Mouse (Mus musculus) stomach, embryonic 15.5 days (tissue): Measurements from ENCODE around the gene Apopt1. TPM values are rescaled to one million over a fixed set of nuclear protein-coding genes. Genes with fewer than 3 reads are reported as not detected.
"Not testable (repeated sequence)": the region's sequence is repeated elsewhere in the genome, so short reads cannot be mapped to it uniquely, and the experiment has no call there.

ENCODE experiments used
- ATAC-seq: fragments of 200-750 bp; cut with Nextera tagmentation; 2 replicates; pipeline ENCODE4 v1.8.0; 2017; ENCODE audit warnings: low read depth, moderate number of reproducible peaks, moderate TSS enrichment; ENCODE audit not compliant: insufficient read depth, low FRiP score
- H3K27ac ChIP-seq: fragments of 300-500 bp; sonication (generic); 2 replicates; pipeline ENCODE4 v1.5.1; 2015; ENCODE audit warnings: mild to moderate bottlenecking, inconsistent platforms
- H3K27me3 ChIP-seq: fragments of 300-500 bp; sonication (generic); replicated peaks from 2 replicates; pipeline ENCODE4 v1.6.1; 2015; ENCODE audit warnings: inconsistent platforms
- H3K36me3 ChIP-seq: fragments of 300-500 bp; sonication (generic); 2 replicates; pipeline ENCODE4 v1.6.1; 2015; ENCODE audit warnings: inconsistent platforms
- H3K4me1 ChIP-seq: fragments of 300-500 bp; sonication (generic); 2 replicates; pipeline ENCODE4 v1.6.1; 2015; ENCODE audit warnings: inconsistent platforms
- H3K4me2 ChIP-seq: fragments of 300-500 bp; sonication (generic); 2 replicates; pipeline ENCODE4 v1.6.1; 2015; ENCODE audit warnings: mild to moderate bottlenecking, inconsistent platforms
- H3K4me3 ChIP-seq: fragments of 300-500 bp; sonication (generic); replicated peaks from 2 replicates; pipeline ENCODE4 v1.5.1; 2015; ENCODE audit warnings: inconsistent platforms
- H3K9ac ChIP-seq: fragments of 300-500 bp; sonication (generic); 2 replicates; pipeline ENCODE4 v1.6.1; 2015; ENCODE audit warnings: inconsistent platforms
- H3K9me3 ChIP-seq: fragments of 300-500 bp; sonication (generic); 2 replicates; pipeline ENCODE4 v1.6.1; 2016; ENCODE audit warnings: inconsistent platforms
- WGBS: fragments of 180-500 bp; shearing (Covaris S2); methylation state at CpG from one replicate; pipeline ENCODE4 v1.1.7; 2015; 5-methylcytosine and 5-hydroxymethylcytosine counted together
- polyA plus RNA-seq: library from polyadenylated mRNA; unstranded; fragments of >200 nt; fragmentation: Nextera tagmentation; extraction: Ambion mirVana; gene quantifications from 2 replicates; pipeline ENCODE4 v1.2.1, GENCODE M21; 2015

The Apopt1 gene
- polyA plus RNA-seq, 1 experiment from 2014 or later: 46.4 TPM

DNA sequence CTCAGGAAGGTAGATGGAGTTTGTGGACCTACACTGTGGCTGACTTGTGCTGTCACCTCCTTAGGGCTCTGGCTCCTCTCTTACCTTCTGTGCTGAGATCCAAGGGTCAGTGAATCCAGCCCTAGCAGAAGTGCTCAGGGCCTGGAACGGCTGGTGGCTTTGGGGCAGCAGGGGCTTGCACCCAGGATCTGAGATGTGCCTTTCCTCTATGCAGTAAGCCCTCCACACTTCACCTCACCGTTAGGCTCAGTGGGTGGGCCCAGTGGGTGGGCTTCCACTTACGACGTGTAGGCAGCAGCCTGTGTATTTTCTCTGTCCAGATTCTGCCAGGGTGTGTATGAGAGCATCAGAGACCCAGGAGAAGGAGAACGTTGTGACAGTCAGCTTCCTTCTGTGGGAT is 19.9 kb downstream of the Apopt1 start:
- Histone ChIP-seq H3K9ac (no peak overlapping the region), H3K4me1 (no peaks in the 10 kb centered on the region), H3K4me3 (no peak overlapping the region), H3K27me3 (no peaks in the 10 kb centered on the region), H3K27ac (no peak overlapping the region), H3K9me3 (no peaks in the 10 kb centered on the region), H3K4me2 (no peak overlapping the region), H3K36me3 (peaks cover 3% of the 10 kb centered on the region; the same call in 1 of the 2 replicates)
- WGBS: 56% methylated on average over 5 of the region's 5 CpGs
- no peak for ATAC-seq

DNA sequence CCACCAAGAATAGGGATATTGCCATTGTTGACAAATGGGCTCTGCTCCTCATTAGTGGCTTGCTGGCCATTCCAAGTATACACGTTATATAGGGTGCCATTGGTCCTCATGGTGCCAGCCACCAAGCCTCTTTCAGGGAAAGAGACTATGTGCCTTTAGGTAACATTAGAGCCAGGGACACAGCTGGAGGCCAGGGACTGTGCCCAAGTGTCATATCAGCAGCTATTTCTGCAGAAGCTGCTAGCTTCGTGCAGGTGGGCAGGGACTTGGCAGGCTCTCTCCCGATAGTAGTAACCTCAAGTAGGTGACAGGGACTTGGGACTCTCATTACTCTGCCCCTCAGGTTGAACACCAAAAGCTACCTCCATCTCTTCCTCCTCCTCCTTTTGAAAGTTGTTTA is 21.9 kb downstream of the Apopt1 start:
- no peak for ATAC-seq
- no peak overlapping the region for H3K27ac ChIP-seq
- H3K9ac ChIP-seq: no peak overlapping the region
- no peaks in the 10 kb centered on the region for H3K27me3 ChIP-seq
- no peaks in the 10 kb centered on the region for H3K9me3 ChIP-seq
- H3K36me3 ChIP-seq: 0 out of 2 replicates have a peak, but pooled peaks cover under 1% of the 10 kb centered on the region
- 86% methylated on average over 3 of the region's 3 CpGs for WGBS
- no peak overlapping the region for H3K4me2 ChIP-seq
- no peak overlapping the region for H3K4me3 ChIP-seq
- H3K4me1 ChIP-seq: no peaks in the 10 kb centered on the region

DNA sequence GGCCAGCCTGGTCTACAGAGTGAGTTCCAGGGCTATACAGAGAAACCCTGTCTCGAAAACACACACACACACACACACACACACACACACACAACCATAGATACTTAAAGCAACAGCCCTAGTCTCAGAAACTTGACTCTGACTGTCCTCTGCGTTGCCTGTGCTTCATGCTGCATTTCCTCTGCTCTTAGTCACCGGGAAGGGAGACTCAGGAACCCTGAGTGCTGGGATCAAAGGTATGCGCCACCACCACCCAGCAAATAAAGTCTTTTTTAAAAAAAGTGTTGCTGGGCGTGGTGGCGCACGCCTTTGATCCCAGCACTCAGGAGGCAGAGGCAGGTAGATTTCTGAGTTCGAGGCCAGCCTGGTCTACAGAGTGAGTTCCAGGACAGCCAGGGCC is 23.6 kb downstream of the Apopt1 start:
- H3K4me2 ChIP-seq, H3K9me3 ChIP-seq, ATAC-seq, H3K4me1 ChIP-seq, H3K27ac ChIP-seq, H3K27me3 ChIP-seq, H3K36me3 ChIP-seq, H3K4me3 ChIP-seq, H3K9ac ChIP-seq: not testable (repeated sequence)
- 88% methylated on average over 8 of the region's 8 CpGs for WGBS

GRCm38 (mm10) chr12:111737370-111737769 is 24.3 kb downstream of the Apopt1 start:
- H3K27me3 ChIP-seq: no peaks in the 10 kb centered on the region
- H3K36me3 ChIP-seq: no peaks in the 10 kb centered on the region
- H3K4me1 ChIP-seq: no peaks in the 10 kb centered on the region
- no peak overlapping the region for H3K4me3 ChIP-seq
- no peak overlapping the region for H3K27ac ChIP-seq
- H3K4me2 ChIP-seq: no peak overlapping the region
- H3K9me3 ChIP-seq: no peaks in the 10 kb centered on the region
- H3K9ac ChIP-seq: no peak overlapping the region
- no peak for ATAC-seq
- 69% methylated on average over 9 of the region's 9 CpGs for WGBS

DNA sequence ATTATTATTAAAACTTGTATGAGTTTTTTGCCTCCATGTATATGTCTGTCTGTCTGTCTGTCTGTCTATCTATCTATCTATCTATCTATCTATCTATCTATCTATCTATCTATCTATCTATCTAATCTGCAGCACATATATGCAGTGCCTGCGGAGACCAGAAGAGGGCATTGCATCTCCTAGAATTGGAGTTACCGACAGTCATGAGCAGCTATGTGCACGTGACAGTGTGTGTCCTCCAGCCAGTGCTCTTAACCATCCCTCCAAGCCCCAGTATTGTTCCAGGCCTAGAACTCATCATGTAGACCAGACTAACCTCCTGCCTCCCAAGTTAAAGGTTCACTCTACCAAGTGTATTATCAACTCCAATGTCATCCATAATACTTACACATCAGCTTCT is 25.7 kb downstream of the Apopt1 start:
- ATAC-seq: no peak
- Histone ChIP-seq H3K4me1 (peaks cover 7% of the 10 kb centered on the region), H3K27me3 (no peaks in the 10 kb centered on the region), H3K9me3 (no peaks in the 10 kb centered on the region), H3K27ac (no peak overlapping the region), H3K36me3 (no peaks in the 10 kb centered on the region), H3K4me3 (no peak overlapping the region), H3K9ac (no peak overlapping the region), H3K4me2 (no peak overlapping the region)
- 16% methylated on average over 3 of the region's 3 CpGs for WGBS

GRCm38 (mm10) chr12:111741338-111741737 is 28.3 kb downstream of the Apopt1 start:
- ATAC-seq: no peak
- peaks cover 29% of the 10 kb centered on the region for H3K4me1 ChIP-seq
- H3K9ac ChIP-seq: no peak overlapping the region
- H3K36me3 ChIP-seq: no peaks in the 10 kb centered on the region
- H3K27me3 ChIP-seq: no peaks in the 10 kb centered on the region
- no peak overlapping the region for H3K4me3 ChIP-seq
- whole genome bisulfite sequencing: 74% methylated on average over 8 of the region's 8 CpGs
- H3K4me2 ChIP-seq: no peak overlapping the region
- H3K9me3 ChIP-seq: no peaks in the 10 kb centered on the region
- no peak overlapping the region for H3K27ac ChIP-seq

DNA sequence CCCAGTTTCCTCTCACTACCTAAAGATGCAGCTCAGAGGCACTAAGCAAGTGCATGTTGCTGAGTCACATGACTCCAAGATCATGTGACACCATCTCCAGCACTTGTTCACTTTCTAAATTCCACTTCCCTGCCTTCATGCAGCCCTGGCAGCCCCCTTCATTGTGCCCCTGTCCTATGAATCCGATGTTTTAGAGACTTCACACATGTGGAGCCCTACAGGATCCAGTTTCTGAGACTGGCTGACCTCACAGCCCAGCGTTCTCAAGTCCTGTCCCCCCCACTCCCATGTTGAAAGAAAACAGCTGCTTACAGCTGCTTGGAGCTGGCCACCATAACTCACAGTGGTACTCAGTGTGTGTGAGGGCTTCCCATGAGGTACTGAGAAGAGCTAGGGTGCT is 30.4 kb downstream of the Apopt1 start:
- H3K27ac ChIP-seq: peak overlapping the region; percentile 89
- H3K4me2 ChIP-seq: peak overlapping the region; percentile 16; the same call in 1 of the 2 replicates
- peak; percentile 77; the same call in 1 of the 2 replicates for ATAC-seq
- no peaks in the 10 kb centered on the region for H3K9me3 ChIP-seq
- WGBS: 38% methylated on average over 2 of the region's 2 CpGs
- H3K9ac ChIP-seq: no peak overlapping the region
- no peaks in the 10 kb centered on the region for H3K36me3 ChIP-seq
- peaks cover 37% of the 10 kb centered on the region for H3K4me1 ChIP-seq
- H3K4me3 ChIP-seq: no peak overlapping the region
- H3K27me3 ChIP-seq: no peaks in the 10 kb centered on the region

GRCm38 (mm10) chr12:111743981-111744423 is 30.9 kb downstream of the Apopt1 start:
- no peaks in the 10 kb centered on the region for H3K9me3 ChIP-seq
- no peak overlapping the region for H3K9ac ChIP-seq
- H3K4me2 ChIP-seq: peak overlapping the region; percentile 16; the same call in 1 of the 2 replicates
- no peak overlapping the region for H3K4me3 ChIP-seq
- H3K4me1 ChIP-seq: peaks cover 37% of the 10 kb centered on the region
- 54% methylated on average over 11 of the region's 11 CpGs for WGBS
- no peaks in the 10 kb centered on the region for H3K36me3 ChIP-seq
- no peak for ATAC-seq
- H3K27me3 ChIP-seq: no peaks in the 10 kb centered on the region
- H3K27ac ChIP-seq: peak overlapping the region; percentile 89

GRCm38 (mm10) chr12:111745274-111745673 is 32.2 kb downstream of the Apopt1 start:
- 74% methylated on average over 6 of the region's 6 CpGs for WGBS
- Histone ChIP-seq H3K4me1 (peaks cover 37% of the 10 kb centered on the region), H3K27me3 (no peaks in the 10 kb centered on the region), H3K4me2 (no peak overlapping the region), H3K4me3 (no peak overlapping the region), H3K9me3 (no peaks in the 10 kb centered on the region), H3K36me3 (no peaks in the 10 kb centered on the region), H3K27ac (0 out of 2 replicates have a peak overlapping the region, but pooled peaks have one; percentile 87), H3K9ac (no peak overlapping the region)
- ATAC-seq: no peak

- no peak overlapping the region for H3K4me3 ChIP-seq
- no peaks in the 10 kb centered on the region for H3K27me3 ChIP-seq
- no peak overlapping the region for H3K9ac ChIP-seq
- H3K4me1 ChIP-seq: peaks cover 37% of the 10 kb centered on the region
- peak; percentile 80 for ATAC-seq
- H3K36me3 ChIP-seq: no peaks in the 10 kb centered on the region
- 37% methylated on average over 5 of the region's 5 CpGs for WGBS
- H3K4me2 ChIP-seq: peak overlapping the region; percentile 19; the same call in 1 of the 2 replicates
- H3K27ac ChIP-seq: peak overlapping the region; percentile 87
- H3K9me3 ChIP-seq: no peaks in the 10 kb centered on the region
These were observed 33.0 kb downstream of the Apopt1 start for GRCm38 (mm10) chr12:111746091-111746490.

- no peaks in the 10 kb centered on the region for H3K9me3 ChIP-seq
- no peak overlapping the region for H3K4me2 ChIP-seq
- H3K4me1 ChIP-seq: peaks cover 37% of the 10 kb centered on the region
- H3K36me3 ChIP-seq: no peaks in the 10 kb centered on the region
- no peak overlapping the region for H3K9ac ChIP-seq
- WGBS: 79% methylated on average over 7 of the region's 7 CpGs
- H3K4me3 ChIP-seq: no peak overlapping the region
- no peaks in the 10 kb centered on the region for H3K27me3 ChIP-seq
- no peak for ATAC-seq
- no peak overlapping the region for H3K27ac ChIP-seq
These were observed 34.4 kb downstream of the Apopt1 start for GRCm38 (mm10) chr12:111747421-111747820.

DNA sequence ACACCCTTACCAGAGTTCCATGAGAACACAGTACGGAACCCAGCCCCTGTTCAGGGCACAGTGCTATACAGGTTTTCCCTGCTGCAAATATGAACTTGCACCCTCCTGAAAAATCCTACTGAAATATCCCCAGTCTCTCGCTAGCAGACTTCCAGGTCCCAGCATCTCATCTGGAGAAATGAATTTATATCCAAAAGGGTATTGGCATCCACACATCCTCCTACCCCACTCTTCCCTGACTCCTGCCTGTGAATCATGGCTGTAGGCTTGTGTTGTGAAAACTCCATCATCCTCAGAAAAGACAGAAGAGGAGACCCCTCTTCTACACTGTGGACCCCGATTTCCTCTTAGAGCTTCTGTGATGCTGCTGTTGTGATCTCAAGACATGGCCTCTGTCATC is 37.7 kb downstream of the Apopt1 start:
- no peaks in the 10 kb centered on the region for H3K27me3 ChIP-seq
- no peaks in the 10 kb centered on the region for H3K36me3 ChIP-seq
- H3K27ac ChIP-seq: no peak overlapping the region
- no peak overlapping the region for H3K4me3 ChIP-seq
- H3K4me2 ChIP-seq: no peak overlapping the region
- WGBS: 88% methylated on average over 3 of the region's 3 CpGs
- ATAC-seq: no peak
- no peaks in the 10 kb centered on the region for H3K9me3 ChIP-seq
- H3K4me1 ChIP-seq: peaks cover 13% of the 10 kb centered on the region
- no peak overlapping the region for H3K9ac ChIP-seq

DNA sequence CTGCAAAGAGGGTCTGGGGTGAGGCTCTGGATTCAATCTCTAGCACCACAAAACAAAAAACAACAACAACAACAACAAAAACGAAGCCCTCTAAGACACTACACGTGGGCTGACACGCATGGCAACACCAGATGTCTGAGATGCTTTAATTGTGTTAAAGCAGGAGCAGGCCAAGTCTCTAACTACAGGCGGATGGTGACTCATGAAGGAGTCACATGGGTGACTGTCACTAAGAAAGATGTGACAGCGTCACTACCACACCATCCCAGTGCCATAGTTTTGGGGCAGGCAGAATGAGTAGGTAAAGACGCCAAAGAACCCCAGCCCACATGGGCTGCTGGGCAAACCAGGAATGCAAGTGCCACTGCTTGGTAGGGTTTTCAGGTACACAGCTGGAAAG is 39.4 kb downstream of the Apopt1 start:
- Histone ChIP-seq H3K4me1 (no peaks in the 10 kb centered on the region), H3K36me3 (no peaks in the 10 kb centered on the region), H3K4me2 (no peak overlapping the region), H3K4me3 (no peak overlapping the region), H3K9me3 (no peaks in the 10 kb centered on the region), H3K9ac (no peak overlapping the region), H3K27ac (no peak overlapping the region), H3K27me3 (no peaks in the 10 kb centered on the region)
- WGBS: 90% methylated on average over 6 of the region's 6 CpGs
- no peak for ATAC-seq
